Mouse (Mus musculus) forebrain, embryonic 16.5 days (tissue): ENCODE data around the gene Zbtb25. TPM values are rescaled to one million over a fixed set of nuclear protein-coding genes. Genes with fewer than 3 reads are reported as not detected.
A peak's percentile ranks its signal among the peaks of the same experiment; 100 is the strongest.

Experiments
- ATAC-seq: fragments of 200-750 bp; cut with Nextera tagmentation; 2 replicates; pipeline ENCODE4 v1.8.0; 2017; ENCODE audit warnings: mild to moderate bottlenecking, moderate library complexity
- H3K27ac ChIP-seq: fragments of 300-500 bp; sonication (generic); 2 replicates; pipeline ENCODE4 v1.5.1; 2014; ENCODE audit warnings: low read length, control low read depth
- H3K27me3 ChIP-seq: fragments of 300-500 bp; sonication (generic); replicated peaks from 2 replicates; pipeline ENCODE4 v1.6.1; 2014; ENCODE audit warnings: low read length; ENCODE audit not compliant: control insufficient read depth, insufficient read depth
- H3K36me3 ChIP-seq: fragments of 300-500 bp; sonication (generic); 2 replicates; pipeline ENCODE4 v1.6.1; 2014; ENCODE audit not compliant: control insufficient read depth, insufficient read depth
- H3K4me1 ChIP-seq: fragments of 300-500 bp; sonication (generic); replicated peaks from 2 replicates; pipeline ENCODE4 v1.6.1; 2014; ENCODE audit warnings: low read length; ENCODE audit not compliant: control insufficient read depth, insufficient read depth
- H3K4me2 ChIP-seq: fragments of 300-500 bp; sonication (generic); 2 replicates; pipeline ENCODE4 v1.6.1; 2014; ENCODE audit warnings: mild to moderate bottlenecking, low read length, control low read depth
- H3K4me3 ChIP-seq: fragments of 300-500 bp; sonication (generic); replicated peaks from 2 replicates; pipeline ENCODE4 v1.5.1; 2014; ENCODE audit warnings: mild to moderate bottlenecking, low read length, control low read depth
- H3K9ac ChIP-seq: fragments of 300-500 bp; sonication (generic); replicated peaks from 2 replicates; pipeline ENCODE4 v1.6.1; 2014; ENCODE audit warnings: low read depth, low read length, control low read depth
- H3K9me3 ChIP-seq: fragments of 300-500 bp; sonication (generic); 2 replicates; pipeline ENCODE4 v1.6.1; 2016; ENCODE audit warnings: low read length; ENCODE audit not compliant: control insufficient read depth
- WGBS: fragments of 180-500 bp; shearing (Covaris S2); extraction: QIAGEN DNeasy Blood & Tissue Kit; methylation state at CpG from one replicate; pipeline ENCODE4 v1.1.7; 2014; 5-methylcytosine and 5-hydroxymethylcytosine counted together
- polyA plus RNA-seq: library from polyadenylated mRNA; unstranded; fragments of >200 nt; fragmentation: Nextera tagmentation; extraction: Ambion mirVana; gene quantifications from 2 replicates; pipeline ENCODE4 v1.2.1, GENCODE M21; 2015

The Zbtb25 gene
- polyA plus RNA-seq, 1 experiment from 2014 or later, result 16.5 TPM

DNA sequence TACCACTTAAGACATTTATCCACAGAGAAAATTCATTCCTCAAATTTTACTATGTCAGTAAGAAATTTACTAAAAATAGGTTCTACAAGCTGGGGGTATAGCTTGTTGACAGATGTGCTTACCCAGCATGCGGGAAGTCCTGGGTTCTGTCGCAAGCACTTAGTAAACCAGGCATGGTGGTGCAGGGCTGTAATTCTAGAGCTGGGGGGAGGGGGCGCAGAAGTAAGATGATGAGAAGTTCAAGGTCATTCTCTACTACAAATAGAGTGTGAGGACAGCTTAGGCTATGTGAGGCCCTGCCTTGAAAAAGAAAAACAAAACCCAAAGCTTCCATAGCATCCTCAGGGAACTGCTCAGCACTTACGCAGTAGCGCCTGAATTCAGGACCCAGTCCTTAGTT, 9.2 kb upstream of the Zbtb25 start:
- ATAC-seq, result no peak
- no peaks in the 10 kb centered on the region for H3K27me3 ChIP-seq
- H3K4me2 ChIP-seq, result no peak overlapping the region
- H3K27ac ChIP-seq, result no peak overlapping the region
- WGBS, result 92% methylated on average over 5 of the region's 5 CpGs
- H3K4me3 ChIP-seq, result no peak overlapping the region
- no peaks in the 10 kb centered on the region for H3K36me3 ChIP-seq
- H3K4me1 ChIP-seq, result peaks cover 2% of the 10 kb centered on the region; the same call in 1 of the 2 replicates
- no peak overlapping the region for H3K9ac ChIP-seq
- H3K9me3 ChIP-seq, result no peaks in the 10 kb centered on the region

DNA sequence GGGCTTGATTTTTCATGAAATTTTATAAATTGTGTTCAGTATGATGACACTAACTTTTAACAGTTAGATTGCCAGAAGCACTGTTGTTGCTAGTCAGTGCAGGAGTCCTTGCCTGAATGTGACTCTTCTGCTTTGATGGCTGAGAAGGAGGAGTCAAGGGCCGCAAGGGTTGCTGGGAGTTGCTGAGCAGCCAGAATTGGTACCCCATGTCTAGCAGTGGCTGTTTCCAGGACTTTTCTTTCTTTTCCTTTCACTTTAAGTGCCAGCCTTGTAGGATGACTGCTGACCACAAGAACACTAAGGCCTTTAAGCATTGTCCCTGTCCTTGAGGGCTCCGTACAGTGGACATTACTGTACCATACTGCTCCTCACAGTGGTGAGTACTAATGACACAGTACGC, 8.3 kb upstream of the Zbtb25 start:
- Histone ChIP-seq H3K36me3 (no peaks in the 10 kb centered on the region), H3K27ac (no peak overlapping the region), H3K9me3 (no peaks in the 10 kb centered on the region), H3K4me2 (no peak overlapping the region), H3K9ac (no peak overlapping the region), H3K4me3 (no peak overlapping the region), H3K27me3 (no peaks in the 10 kb centered on the region), H3K4me1 (peaks cover 2% of the 10 kb centered on the region)
- WGBS, result 93% methylated on average over 3 of the region's 3 CpGs
- ATAC-seq, result no peak

DNA sequence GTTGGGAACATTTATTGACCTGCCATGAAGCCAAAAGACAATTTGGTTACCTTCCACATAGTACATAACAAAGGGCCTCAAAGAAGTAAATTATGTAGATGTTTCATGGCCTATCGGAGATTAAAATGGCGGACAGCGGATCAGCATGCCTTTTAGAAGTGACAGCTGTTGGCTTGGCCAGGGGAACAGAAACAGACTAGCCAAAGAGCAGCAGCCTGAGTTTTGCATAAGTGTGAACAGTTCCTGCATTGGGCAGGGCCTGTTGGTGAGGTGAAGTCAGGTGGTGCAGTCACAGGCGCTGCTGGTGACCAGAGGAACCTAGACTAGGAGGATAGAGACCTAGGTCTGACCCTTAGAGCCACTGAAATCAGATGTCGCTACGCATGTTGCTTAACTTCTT, 7.7 kb upstream of the Zbtb25 start:
- H3K9me3 ChIP-seq, result no peaks in the 10 kb centered on the region
- no peak overlapping the region for H3K4me3 ChIP-seq
- H3K27me3 ChIP-seq, result no peaks in the 10 kb centered on the region
- no peak overlapping the region for H3K9ac ChIP-seq
- no peak overlapping the region for H3K27ac ChIP-seq
- no peak overlapping the region for H3K4me2 ChIP-seq
- peaks cover 9% of the 10 kb centered on the region for H3K4me1 ChIP-seq
- ATAC-seq, result no peak
- WGBS, result 91% methylated on average over 6 of the region's 6 CpGs
- H3K36me3 ChIP-seq, result no peaks in the 10 kb centered on the region

DNA sequence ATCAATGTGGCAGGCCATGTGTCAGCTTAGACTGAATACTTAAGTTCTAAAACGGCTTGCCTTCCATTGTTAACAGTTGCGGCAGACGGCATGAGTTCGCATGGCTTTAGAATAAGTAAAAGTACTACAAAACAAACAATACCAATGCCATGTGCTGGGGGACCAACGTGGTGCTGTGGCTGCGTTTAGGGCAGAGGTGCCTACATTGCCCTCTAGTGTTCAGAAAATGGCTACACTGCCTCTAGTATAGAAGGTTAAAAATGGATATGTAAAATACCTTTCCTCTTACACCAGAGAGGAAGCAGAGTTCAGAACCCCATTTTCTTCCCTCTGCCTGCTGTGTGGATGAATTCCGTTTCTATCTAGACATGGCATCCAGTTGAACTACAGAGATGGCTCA, 7.2 kb upstream of the Zbtb25 start:
- WGBS, result 37% methylated on average over 7 of the region's 7 CpGs
- no peak overlapping the region for H3K9ac ChIP-seq
- ATAC-seq, result 0 out of 2 replicates have a peak, but pooled peaks have one; percentile 40
- no peaks in the 10 kb centered on the region for H3K36me3 ChIP-seq
- H3K4me3 ChIP-seq, result no peak overlapping the region
- no peaks in the 10 kb centered on the region for H3K9me3 ChIP-seq
- no peak overlapping the region for H3K27ac ChIP-seq
- H3K4me1 ChIP-seq, result peaks cover 13% of the 10 kb centered on the region
- H3K4me2 ChIP-seq, result no peak overlapping the region
- H3K27me3 ChIP-seq, result no peaks in the 10 kb centered on the region

DNA sequence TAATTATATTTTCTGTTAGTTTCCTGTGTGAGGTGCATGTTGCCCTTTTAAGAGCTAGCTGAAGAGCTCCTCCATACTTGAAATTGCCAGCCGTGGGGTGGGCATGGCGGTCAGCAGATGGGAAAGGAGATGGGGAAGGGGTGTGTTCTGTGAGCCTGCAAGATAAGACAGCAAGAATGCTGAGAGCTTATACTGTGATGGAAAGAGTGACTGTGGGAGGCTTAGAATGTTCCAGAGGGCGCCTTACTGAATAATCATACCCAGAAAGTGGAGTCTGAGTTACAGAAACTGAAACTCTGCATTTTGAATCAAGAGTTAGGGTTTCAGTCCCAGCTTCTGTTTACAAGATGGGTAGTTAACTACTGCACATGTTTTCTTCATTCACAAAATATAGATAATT, 6.1 kb upstream of the Zbtb25 start:
- Histone ChIP-seq H3K9ac (no peak overlapping the region), H3K4me1 (peaks cover 17% of the 10 kb centered on the region), H3K9me3 (no peaks in the 10 kb centered on the region), H3K4me2 (no peak overlapping the region), H3K27me3 (no peaks in the 10 kb centered on the region), H3K4me3 (no peak overlapping the region), H3K36me3 (no peaks in the 10 kb centered on the region), H3K27ac (no peak overlapping the region)
- ATAC-seq, result no peak
- WGBS, result 88% methylated on average over 3 of the region's 3 CpGs

GRCm38 (mm10) chr12:76374911-76375310, 5.5 kb upstream of the Zbtb25 start:
- H3K9ac ChIP-seq, result no peak overlapping the region
- H3K4me3 ChIP-seq, result no peak overlapping the region
- no peaks in the 10 kb centered on the region for H3K36me3 ChIP-seq
- no peaks in the 10 kb centered on the region for H3K9me3 ChIP-seq
- peaks cover 17% of the 10 kb centered on the region for H3K4me1 ChIP-seq
- no peaks in the 10 kb centered on the region for H3K27me3 ChIP-seq
- no peak for ATAC-seq
- 84% methylated on average over 4 of the region's 4 CpGs for WGBS
- H3K27ac ChIP-seq, result no peak overlapping the region
- no peak overlapping the region for H3K4me2 ChIP-seq

- Histone ChIP-seq H3K27me3 (no peaks in the 10 kb centered on the region), H3K9ac (no peak overlapping the region), H3K4me2 (no peak overlapping the region), H3K4me1 (peaks cover 17% of the 10 kb centered on the region), H3K4me3 (no peak overlapping the region), H3K36me3 (no peaks in the 10 kb centered on the region), H3K27ac (no peak overlapping the region), H3K9me3 (no peaks in the 10 kb centered on the region)
- 73% methylated on average over 6 of the region's 6 CpGs for WGBS
- ATAC-seq, result no peak
These were observed 4.6 kb upstream of the Zbtb25 start for GRCm38 (mm10) chr12:76373991-76374390.

DNA sequence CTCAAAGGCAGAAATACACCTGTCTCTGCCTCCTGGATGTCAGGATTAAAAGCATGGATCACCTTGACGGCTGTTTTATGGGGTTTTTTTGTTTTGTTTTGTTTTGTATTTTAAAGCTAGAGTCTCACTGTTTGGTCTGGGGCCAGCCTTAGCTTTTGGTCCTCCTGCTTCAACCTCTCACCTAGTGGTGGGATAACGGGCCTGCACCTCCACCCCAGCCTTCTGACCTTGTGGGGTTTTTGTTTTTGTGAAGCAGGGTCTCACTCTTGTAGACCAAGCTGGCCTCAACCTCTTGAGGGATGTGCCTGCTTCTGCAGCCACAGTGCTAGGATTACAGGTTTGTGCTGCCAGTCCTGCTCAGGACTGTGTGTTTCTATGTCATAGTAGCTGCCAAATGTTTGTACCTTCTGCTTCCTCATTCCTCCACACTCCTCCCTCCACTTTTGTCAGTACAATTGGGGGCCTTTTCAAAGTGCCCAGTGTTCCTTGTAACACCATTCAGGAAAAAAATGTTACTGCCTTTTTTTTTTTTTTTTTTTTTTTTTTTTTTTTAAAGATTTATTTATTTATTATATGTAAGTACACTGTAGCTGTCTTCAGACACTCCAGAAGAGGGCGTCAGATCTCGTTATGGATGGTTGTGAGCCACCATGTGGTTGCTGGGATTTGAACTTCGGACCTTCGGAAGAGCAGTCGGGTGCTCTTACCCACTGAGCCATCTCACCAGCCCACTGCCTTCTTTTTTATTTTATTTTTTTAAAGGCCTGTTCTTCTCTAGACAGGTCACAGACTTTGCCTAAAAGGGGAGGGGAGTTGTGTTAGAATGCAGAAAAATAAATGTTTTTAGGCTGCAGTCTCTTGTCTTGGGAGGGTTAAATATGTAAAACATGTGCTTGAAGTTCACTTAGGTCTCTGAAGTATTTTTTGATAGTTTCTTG, 3.7 kb upstream of the Zbtb25 start:
- ATAC-seq, result no peak
- H3K4me2 ChIP-seq, result no peak overlapping the region

DNA sequence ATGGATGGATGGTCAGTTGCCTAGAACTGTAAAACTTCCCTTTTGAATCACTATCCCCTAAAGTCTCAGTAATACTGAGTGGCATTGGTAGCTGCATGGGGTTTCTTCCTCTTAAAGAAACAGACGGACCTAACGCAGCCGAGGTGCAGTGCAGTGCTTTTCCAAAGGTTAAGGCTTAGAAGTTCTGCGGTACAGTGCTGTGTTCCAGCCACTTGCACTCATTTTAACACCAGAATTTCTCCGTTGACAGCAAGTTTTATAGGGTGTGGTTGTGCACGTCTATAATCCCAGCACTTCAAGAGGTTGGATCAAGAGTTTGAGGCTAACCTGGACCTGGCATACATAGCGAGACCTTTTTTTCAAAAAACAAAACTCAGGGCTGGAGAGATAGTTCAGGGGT, 2.6 kb upstream of the Zbtb25 start:
- Histone ChIP-seq H3K4me1 (peaks cover 34% of the 10 kb centered on the region), H3K4me3 (no peak overlapping the region), H3K4me2 (peak overlapping the region; percentile 89), H3K36me3 (no peaks in the 10 kb centered on the region), H3K27ac (no peak overlapping the region), H3K27me3 (no peaks in the 10 kb centered on the region), H3K9me3 (no peaks in the 10 kb centered on the region), H3K9ac (no peak overlapping the region)
- no peak for ATAC-seq
- WGBS, result 47% methylated on average over 7 of the region's 7 CpGs

More for the DNA sequence above, 3.7 kb upstream of the Zbtb25 start:
- H3K9ac ChIP-seq, result no peak overlapping the region
- 71% methylated on average over 5 of the region's 7 CpGs for WGBS
- no peak overlapping the region for H3K27ac ChIP-seq
- no peaks in the 10 kb centered on the region for H3K36me3 ChIP-seq
- no peaks in the 10 kb centered on the region for H3K27me3 ChIP-seq
- H3K4me3 ChIP-seq, result no peak overlapping the region
- peaks cover 23% of the 10 kb centered on the region for H3K4me1 ChIP-seq
- no peaks in the 10 kb centered on the region for H3K9me3 ChIP-seq
